Mouse (Mus musculus): ENCODE measurements around the gene Arhgap25. TPM values are rescaled to one million over a fixed set of nuclear protein-coding genes. Genes with fewer than 3 reads are reported as not detected.

The Arhgap25 gene
- polyA plus RNA-seq, 1 experiment = 69.0 TPM

- H3K27ac ChIP-seq (ENCODE audit: insufficient read depth, low read depth, low read length) = no peak overlapping the region
- TF ChIP-seq CTCF (IDR thresholded peaks at IDR 0.05; ENCODE audit: low read depth, low read length) = no peak
- no peak for TF ChIP-seq POLR2A (IDR thresholded peaks at IDR 0.05; ENCODE audit: borderline replicate concordance, low read depth, low read length)
- H3K4me1 ChIP-seq (ENCODE audit: control insufficient read depth, insufficient read depth, low read length) = peaks cover 14% of the 10 kb centered on the region
- H3K4me3 ChIP-seq (ENCODE audit: insufficient read depth, low read length) = no peak overlapping the region
These were observed 20.7 kb upstream of the Arhgap25 start for GRCm38 (mm10) chr6:87553724-87554123.

DNA sequence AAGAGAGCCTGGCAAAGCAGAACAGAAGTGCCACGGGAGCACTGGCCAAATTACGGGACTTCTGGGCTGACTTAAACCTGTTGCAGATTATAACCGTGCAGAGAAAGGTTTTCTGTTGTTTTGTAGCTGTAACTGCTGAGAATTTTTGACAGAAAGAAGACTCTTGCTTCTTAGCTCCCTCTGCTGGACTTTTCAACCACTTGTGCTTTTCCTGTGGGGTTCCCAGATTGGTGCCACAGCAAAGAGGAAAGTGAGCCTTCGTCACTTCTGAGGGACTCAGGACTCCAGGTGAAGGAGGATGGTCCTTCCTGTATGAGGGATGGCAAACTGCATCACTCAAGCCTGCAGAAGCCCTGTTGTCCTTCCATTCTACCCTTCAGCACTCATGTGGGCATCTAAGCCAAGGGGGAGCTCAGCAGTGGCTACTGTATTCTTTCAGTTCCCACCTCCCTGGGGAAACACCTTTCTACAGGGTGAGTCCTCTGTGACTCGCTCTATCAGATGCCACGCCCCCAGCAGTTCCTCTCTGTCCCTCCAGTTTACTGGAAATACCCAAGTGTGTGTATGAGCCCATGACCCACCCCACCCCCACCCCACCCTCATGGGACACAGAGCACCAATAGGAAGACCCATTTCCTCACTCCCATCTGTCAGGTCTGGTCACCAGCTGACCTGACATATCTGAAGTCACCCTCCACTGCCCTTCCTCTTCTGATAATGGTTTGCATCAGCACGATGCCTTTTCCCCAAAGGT lies 19.2 kb upstream of the Arhgap25 start:
- no peak overlapping the region for H3K4me3 ChIP-seq (ENCODE audit: insufficient read depth, low read length)
- no peak overlapping the region for H3K27ac ChIP-seq (ENCODE audit: insufficient read depth, low read depth, low read length)
- H3K4me1 ChIP-seq (ENCODE audit: control insufficient read depth, insufficient read depth, low read length) = peaks cover 21% of the 10 kb centered on the region
- TF ChIP-seq POLR2A (IDR thresholded peaks at IDR 0.05; ENCODE audit: borderline replicate concordance, low read depth, low read length) (no peak), CTCF (IDR thresholded peaks at IDR 0.05; ENCODE audit: low read depth, low read length) (0 out of 2 replicates have a peak, but pooled peaks have one; percentile 19)

DNA sequence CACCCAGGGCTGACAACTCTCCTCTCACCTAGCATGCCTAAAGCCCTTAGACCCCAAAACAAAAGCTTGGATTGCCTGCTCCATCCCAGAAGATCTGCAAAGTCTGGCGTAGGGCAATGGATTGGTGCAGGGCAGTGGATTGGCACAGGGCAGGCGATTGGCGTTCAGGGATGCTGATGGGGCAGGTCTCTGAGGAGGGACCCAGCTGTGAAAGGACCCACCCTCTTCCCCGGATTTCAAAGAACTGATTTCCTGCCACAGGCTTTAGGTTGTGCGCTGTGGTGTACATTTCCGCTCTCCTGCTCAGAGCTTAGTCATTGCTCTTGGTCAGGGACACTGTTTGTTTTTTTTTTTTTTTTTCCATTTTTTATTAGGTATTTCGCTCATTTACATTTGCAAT lies 14.8 kb upstream of the Arhgap25 start:
- no peak for TF ChIP-seq CTCF (IDR thresholded peaks at IDR 0.05; ENCODE audit: low read depth, low read length)
- H3K4me3 ChIP-seq (ENCODE audit: insufficient read depth, low read length) = no peak overlapping the region
- peaks cover 18% of the 10 kb centered on the region for H3K4me1 ChIP-seq (ENCODE audit: control insufficient read depth, insufficient read depth, low read length)
- no peak overlapping the region for H3K27ac ChIP-seq (ENCODE audit: insufficient read depth, low read depth, low read length)

GRCm38 (mm10) chr6:87547431-87547830 lies 14.4 kb upstream of the Arhgap25 start:
- H3K4me3 ChIP-seq (ENCODE audit: insufficient read depth, low read length) = no peak overlapping the region
- H3K4me1 ChIP-seq (ENCODE audit: control insufficient read depth, insufficient read depth, low read length) = peaks cover 22% of the 10 kb centered on the region
- TF ChIP-seq POLR2A (IDR thresholded peaks at IDR 0.05; ENCODE audit: borderline replicate concordance, low read depth, low read length) (no peak), CTCF (IDR thresholded peaks at IDR 0.05; ENCODE audit: low read depth, low read length) (no peak)
- H3K27ac ChIP-seq (ENCODE audit: insufficient read depth, low read depth, low read length) = no peak overlapping the region

- Histone ChIP-seq H3K27ac (ENCODE audit: insufficient read depth, low read depth, low read length) (no peak overlapping the region), H3K4me1 (ENCODE audit: control insufficient read depth, insufficient read depth, low read length) (peaks cover 29% of the 10 kb centered on the region), H3K4me3 (ENCODE audit: insufficient read depth, low read length) (no peak overlapping the region)
- TF ChIP-seq POLR2A (IDR thresholded peaks at IDR 0.05; ENCODE audit: borderline replicate concordance, low read depth, low read length) (no peak), CTCF (IDR thresholded peaks at IDR 0.05; ENCODE audit: low read depth, low read length) (no peak)
These were observed 12.5 kb upstream of the Arhgap25 start for GRCm38 (mm10) chr6:87545331-87546217.

- no peak for TF ChIP-seq POLR2A (IDR thresholded peaks at IDR 0.05; ENCODE audit: borderline replicate concordance, low read depth, low read length)
- TF ChIP-seq CTCF (IDR thresholded peaks at IDR 0.05; ENCODE audit: low read depth, low read length) = no peak
- Histone ChIP-seq H3K4me3 (ENCODE audit: insufficient read depth, low read length) (peak overlapping the region; percentile 31), H3K4me1 (ENCODE audit: control insufficient read depth, insufficient read depth, low read length) (peaks cover 33% of the 10 kb centered on the region), H3K27ac (ENCODE audit: insufficient read depth, low read depth, low read length) (peak overlapping the region; percentile 81)
These were observed 9.0 kb upstream of the Arhgap25 start for GRCm38 (mm10) chr6:87542027-87542426.

GRCm38 (mm10) chr6:87541171-87541571 lies 8.1 kb upstream of the Arhgap25 start:
- Histone ChIP-seq H3K4me3 (ENCODE audit: insufficient read depth, low read length) (peak overlapping the region; percentile 11; the same call in 1 of the 2 replicates), H3K27ac (ENCODE audit: insufficient read depth, low read depth, low read length) (peak overlapping the region; percentile 81), H3K4me1 (ENCODE audit: control insufficient read depth, insufficient read depth, low read length) (peaks cover 36% of the 10 kb centered on the region)
- no peak for TF ChIP-seq CTCF (IDR thresholded peaks at IDR 0.05; ENCODE audit: low read depth, low read length)
- TF ChIP-seq POLR2A (IDR thresholded peaks at IDR 0.05; ENCODE audit: borderline replicate concordance, low read depth, low read length) = no peak

DNA sequence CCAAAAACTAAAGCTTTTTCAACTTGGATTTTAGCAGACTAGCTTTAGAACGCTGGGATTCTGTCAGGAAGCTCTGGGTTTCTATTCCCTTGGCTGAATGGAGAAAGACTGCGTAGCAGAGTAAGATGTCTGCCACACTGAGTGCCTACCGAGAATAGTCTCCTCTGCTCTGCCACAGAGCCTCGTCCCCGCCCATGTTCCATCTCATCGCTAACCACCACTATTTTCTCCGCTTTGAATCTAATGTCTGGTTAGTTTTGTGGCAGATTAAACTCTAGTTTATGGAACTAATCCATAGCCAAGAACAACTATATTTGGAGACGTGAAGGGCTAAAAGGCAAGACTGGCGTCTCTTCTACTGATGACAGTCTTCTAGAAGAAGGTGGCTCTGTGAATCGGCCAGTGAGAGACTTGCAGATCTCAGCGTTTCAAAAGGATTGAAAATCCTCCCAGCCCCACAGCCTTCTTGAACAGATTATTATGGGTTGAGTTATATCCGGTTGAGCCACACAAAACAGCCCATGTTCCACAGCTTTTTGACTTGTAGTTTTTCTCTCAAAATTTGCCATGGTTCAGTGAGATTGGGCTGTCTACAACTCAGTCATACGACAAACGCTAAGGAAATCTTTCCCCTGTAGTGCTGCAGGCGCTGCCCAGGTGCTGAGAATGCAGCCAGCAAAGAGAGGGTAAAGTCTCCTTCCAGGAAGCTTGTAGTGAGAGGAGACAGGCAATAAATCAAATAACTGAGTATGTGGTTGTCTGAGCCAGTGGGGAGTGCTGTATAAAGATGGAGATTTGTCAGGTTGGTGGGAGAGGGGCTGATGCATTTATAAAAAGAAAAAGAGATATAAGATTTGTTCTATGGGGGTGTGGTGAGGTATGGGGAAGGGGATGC lies 5.6 kb upstream of the Arhgap25 start:
- Histone ChIP-seq H3K27ac (ENCODE audit: insufficient read depth, low read depth, low read length) (no peak overlapping the region), H3K4me3 (ENCODE audit: insufficient read depth, low read length) (no peak overlapping the region), H3K4me1 (ENCODE audit: control insufficient read depth, insufficient read depth, low read length) (peaks cover 54% of the 10 kb centered on the region)
- TF ChIP-seq POLR2A (IDR thresholded peaks at IDR 0.05; ENCODE audit: borderline replicate concordance, low read depth, low read length) (no peak), CTCF (IDR thresholded peaks at IDR 0.05; ENCODE audit: low read depth, low read length) (no peak)

DNA sequence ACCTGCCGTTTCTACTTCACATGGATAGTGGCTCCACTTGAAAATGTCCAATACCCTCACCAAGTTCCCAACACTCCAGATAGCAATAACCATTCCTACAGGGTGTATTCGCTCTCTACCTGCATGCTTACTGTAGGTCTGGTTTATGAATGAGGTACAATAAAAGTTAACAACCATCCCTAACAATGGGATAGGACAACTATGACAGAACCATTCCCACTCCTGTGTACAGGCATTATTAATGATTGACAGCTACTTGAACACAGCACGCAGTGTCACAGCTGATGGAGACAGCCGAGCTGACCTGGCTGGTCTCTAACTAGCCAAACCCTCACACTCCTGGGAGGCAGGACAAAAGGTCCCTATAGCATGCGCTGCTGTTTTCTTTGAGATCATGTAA lies 4.6 kb upstream of the Arhgap25 start:
- no peak for TF ChIP-seq CTCF (IDR thresholded peaks at IDR 0.05; ENCODE audit: low read depth, low read length)
- TF ChIP-seq POLR2A (IDR thresholded peaks at IDR 0.05; ENCODE audit: borderline replicate concordance, low read depth, low read length) = no peak
- Histone ChIP-seq H3K27ac (ENCODE audit: insufficient read depth, low read depth, low read length) (no peak overlapping the region), H3K4me3 (ENCODE audit: insufficient read depth, low read length) (no peak overlapping the region), H3K4me1 (ENCODE audit: control insufficient read depth, insufficient read depth, low read length) (peaks cover 50% of the 10 kb centered on the region)

Measured in bone marrow macrophage, adult 2 months (primary cell).